Mouse (Mus musculus): ENCODE results near the gene Msmo1.

DNA sequence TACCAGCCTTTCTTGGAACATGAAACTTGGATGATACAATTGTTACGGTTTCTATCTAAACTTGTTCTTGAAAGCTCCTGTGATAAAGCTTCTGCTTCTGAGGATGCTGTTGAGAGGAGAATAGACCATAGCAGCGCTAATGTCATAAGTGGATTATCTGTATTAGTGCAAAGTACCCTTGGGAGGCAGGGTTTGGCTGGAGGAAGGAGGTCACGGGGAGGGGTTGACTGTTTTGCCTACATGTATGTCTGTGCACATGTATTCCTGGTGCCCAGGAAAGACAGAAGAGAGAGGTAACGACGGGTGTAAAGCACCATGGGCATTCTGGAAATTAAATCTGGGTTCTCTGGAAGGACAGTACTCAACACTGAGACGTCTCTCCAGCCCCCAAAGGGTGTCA lies 40.5 kb upstream of the Msmo1 start:
- TF ChIP-seq POLR2A (IDR thresholded peaks at IDR 0.05; ENCODE audit: extremely low read depth, insufficient read depth, low read length): no peak
- TF ChIP-seq CTCF (IDR thresholded peaks at IDR 0.05; ENCODE audit: low read depth, low read length): no peak

Measured in liver, adult 2 months (tissue).